Mouse (Mus musculus) layer of hippocampus, adult 2 months (tissue): ENCODE results near the gene Abcd4. TPM values are rescaled to one million over a fixed set of nuclear protein-coding genes. Genes with fewer than 3 reads are reported as not detected.

Source experiments
- DNase-seq, 2 experiments: peaks; one replicate each; pipeline ENCODE4 v3.0.0; 2022; ENCODE audit warnings: low spot score in 2 of 2
- H3K27ac ChIP-seq: fragments of 200-600 bp; 2 replicates; pipeline ENCODE4 v1.8.1; 2022
- H3K4me3 ChIP-seq: fragments of 200-600 bp; 2 replicates; pipeline ENCODE4 v1.8.1; 2022; ENCODE audit warnings: mild to moderate bottlenecking
- CTCF ChIP-seq: fragments of 200-600 bp; conservative IDR thresholded peaks from 2 replicates; pipeline ENCODE4 v1.8.1; 2022; ENCODE audit warnings: antibody characterized with exemption, mild to moderate bottlenecking, moderate library complexity
- long read RNA-seq, 2 experiments: library from polyadenylated mRNA; stranded (forward); transcript quantifications; one replicate each; pipeline ENCODE4 v2.0.0; 2021; ENCODE audit warnings: borderline mapping rate in 2 of 2
- total RNA-seq, 2 experiments: library from RNA; stranded (reverse); gene quantifications; 2 replicates each; pipeline ENCODE4 v1.2.3; 2021

The Abcd4 gene
- total RNA-seq: 10 to 100 TPM; 15.6 to 17.6 TPM
- long read RNA-seq, experiment 1, partial matches to known transcripts: 0 of 8 reads
- long read RNA-seq, experiment 1, other reads (novel, unspliced or antisense): 5 of 8 reads
- long read RNA-seq, experiment 2, partial matches to known transcripts: 2 of 10 reads
- long read RNA-seq, experiment 2, other reads (novel, unspliced or antisense): 6 of 10 reads

GRCm38 (mm10) chr12:84616977-84617630 is at the start of gene Abcd4:
Gene Abcd4 (minus strand): TSS chr12:84617413.
- peak; percentile 84 for TF ChIP-seq CTCF
- H3K4me3 ChIP-seq: peak within 1 kb of the TSS; percentile 97
- DNase-seq: peak; percentile 88 to 95
- H3K27ac ChIP-seq: peak within 1 kb of the TSS; percentile 88

DNA sequence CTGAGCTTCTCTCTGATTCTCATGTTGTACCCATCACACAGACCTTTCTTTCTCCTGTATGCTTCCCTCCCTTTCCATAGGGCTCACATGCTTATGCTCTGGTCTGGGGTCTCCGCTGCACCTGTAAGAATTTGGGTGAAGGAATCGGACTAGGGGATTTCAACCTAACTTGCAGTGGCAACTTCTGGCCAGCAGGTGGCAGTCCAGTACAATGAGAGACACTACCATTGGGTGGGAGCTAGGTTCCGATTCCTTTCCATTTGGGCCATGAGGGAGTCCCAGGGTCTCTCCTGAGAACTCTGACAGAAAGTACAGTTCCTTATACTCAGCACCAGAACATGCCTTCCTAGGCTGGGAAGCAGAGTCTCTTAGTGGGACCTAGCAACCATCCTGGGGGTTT is 36.7 kb upstream of the Abcd4 start:
- Histone ChIP-seq H3K27ac (no peak overlapping the region), H3K4me3 (no peak overlapping the region)
- TF ChIP-seq CTCF: peak; percentile 99
- DNase-seq: peak; percentile 22 to 79

DNA sequence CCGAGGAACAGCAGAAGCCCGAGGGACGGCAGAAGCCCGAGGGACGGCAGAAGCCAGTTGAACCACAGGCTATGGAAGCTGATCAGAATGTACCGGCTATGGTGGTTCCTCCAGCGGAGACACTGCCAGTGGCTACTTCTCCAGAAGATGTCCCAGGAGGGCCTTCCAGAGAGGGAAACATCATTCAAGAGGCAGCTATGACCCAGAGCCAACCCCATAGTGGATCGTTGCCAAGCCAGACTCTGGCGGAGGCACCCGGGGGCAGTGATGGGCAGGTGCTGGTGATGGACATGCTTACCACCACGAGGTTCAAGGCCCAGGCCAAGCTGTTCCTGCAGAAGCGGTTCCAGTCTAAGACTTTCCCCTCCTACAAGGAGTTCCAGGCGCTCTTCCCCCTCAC is 33.0 kb upstream of the Abcd4 start:
- no peak for DNase-seq
- TF ChIP-seq CTCF: no peak
- Histone ChIP-seq H3K27ac (no peak overlapping the region), H3K4me3 (no peak overlapping the region)

- DNase-seq: no peak
- no peak for TF ChIP-seq CTCF
- H3K27ac ChIP-seq: no peak within 1 kb of the TSS
- no peak within 1 kb of the TSS for H3K4me3 ChIP-seq
These were observed 23.4 kb upstream of the Abcd4 start, which contains the start of gene Vrtn for GRCm38 (mm10) chr12:84640654-84641053. Gene Vrtn (plus strand): TSS chr12:84641019.

DNA sequence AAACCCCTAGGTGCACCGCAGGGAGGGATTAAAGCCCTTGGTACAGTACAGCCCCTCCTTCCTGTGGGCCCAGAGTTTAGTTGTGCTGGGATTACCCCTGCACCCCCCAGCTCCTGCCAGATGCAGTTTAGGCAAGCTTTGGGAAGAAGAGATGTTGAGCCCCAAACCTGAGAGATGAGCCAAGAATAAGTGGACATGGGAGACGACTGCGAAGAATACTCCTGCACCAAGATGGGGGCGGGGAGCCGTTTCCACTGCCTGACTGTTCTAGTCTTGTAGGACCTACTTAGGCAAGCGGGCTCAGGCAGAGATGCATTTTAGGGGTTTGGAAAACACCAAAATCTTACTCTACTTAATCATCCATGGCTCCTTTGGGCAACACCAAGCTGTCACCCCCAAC is 23.0 kb upstream of the Abcd4 start:
- TF ChIP-seq CTCF: no peak
- Histone ChIP-seq H3K4me3 (no peak overlapping the region), H3K27ac (no peak overlapping the region)
- no peak for DNase-seq

DNA sequence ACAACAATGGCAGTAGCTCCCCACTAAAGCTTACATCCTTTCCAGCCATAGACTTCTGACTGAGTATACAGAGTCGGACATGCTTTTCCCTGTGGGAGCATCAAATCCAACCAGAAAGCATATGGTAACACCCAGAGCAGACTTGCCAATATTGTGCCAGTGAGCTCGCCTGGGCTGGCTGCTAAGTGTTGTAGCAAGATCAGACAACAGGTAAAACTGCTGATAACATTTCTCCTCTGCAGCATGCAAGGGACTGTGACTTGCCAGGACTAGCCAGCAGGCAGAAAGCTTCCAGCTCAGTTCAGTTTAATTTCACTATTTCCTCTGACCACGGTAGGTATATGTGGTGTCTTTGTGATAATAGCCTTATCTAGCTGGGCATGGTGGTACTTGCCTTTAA is 14.7 kb upstream of the Abcd4 start:
- TF ChIP-seq CTCF: no peak

DNA sequence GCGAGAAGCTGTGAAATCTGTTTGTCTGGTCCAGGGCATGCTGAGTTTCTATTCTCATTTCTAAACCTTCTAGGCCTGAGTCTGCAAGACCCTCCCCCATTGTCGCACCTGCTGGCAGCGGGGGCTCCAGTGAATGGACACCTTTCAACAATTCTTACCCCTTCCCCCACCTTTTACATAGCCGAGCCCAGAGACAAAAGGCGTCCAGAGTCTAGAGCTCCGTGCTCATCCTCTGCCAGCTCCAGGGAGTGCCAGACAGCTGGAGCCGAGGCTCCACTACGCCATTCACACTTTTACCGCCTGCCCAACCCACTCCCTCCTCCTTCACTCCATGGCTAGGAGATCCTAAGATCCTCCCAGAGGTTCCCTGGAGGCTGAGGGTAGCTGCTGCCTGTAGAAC is 7.9 kb upstream of the Abcd4 start:
- H3K27ac ChIP-seq: no peak overlapping the region
- DNase-seq: no peak
- H3K4me3 ChIP-seq: no peak overlapping the region
- no peak for TF ChIP-seq CTCF

More for the DNA sequence above, 14.7 kb upstream of the Abcd4 start:
- Histone ChIP-seq H3K4me3 (no peak overlapping the region), H3K27ac (no peak overlapping the region)
- DNase-seq: no peak

DNA sequence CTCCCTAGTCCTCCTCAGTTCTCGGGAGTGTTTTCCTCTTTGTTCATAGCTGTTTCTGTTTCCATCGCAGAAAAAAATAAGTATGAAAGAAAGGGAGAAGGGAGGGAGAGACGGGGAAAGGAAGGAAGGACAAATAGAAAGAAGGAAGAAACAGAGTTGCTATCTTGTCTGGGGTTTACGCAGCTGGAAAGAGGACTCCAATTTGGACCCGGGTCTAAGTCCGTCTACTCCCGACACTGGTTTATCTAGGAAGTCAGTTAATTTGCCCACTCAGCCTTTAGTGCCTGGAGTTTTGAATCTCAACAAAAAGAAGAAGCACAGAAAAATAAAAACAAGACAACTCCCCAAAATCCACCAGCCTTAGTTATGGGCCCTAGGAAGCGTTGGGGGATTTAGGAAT is 7.4 kb upstream of the Abcd4 start:
- no peak for TF ChIP-seq CTCF
- DNase-seq: no peak
- Histone ChIP-seq H3K4me3 (no peak overlapping the region), H3K27ac (no peak overlapping the region)

GRCm38 (mm10) chr12:84620975-84621374 is 3.8 kb upstream of the Abcd4 start:
- peak; percentile 81 for TF ChIP-seq CTCF
- Histone ChIP-seq H3K27ac (no peak overlapping the region), H3K4me3 (no peak overlapping the region)
- DNase-seq: no peak

DNA sequence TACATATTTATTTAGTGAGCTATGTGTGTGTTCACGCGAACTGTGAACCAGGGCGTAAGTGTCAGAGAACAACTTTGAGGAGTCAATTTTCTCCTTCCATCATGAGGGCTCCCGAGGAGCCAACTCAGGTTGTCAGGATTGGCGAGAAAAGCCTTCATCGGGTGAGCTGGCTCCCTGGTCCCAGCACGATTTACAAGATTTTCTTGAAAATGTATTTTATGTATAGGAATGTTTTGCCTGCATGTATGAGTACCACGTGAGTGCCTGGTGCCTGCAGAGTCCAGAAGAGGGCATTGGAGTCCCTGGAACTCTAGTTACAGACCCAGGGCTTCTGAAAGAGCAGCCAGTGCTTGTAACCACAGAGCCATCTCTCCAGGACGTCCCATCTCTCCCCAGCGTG is 450 bp upstream of the Abcd4 start:
- Histone ChIP-seq H3K27ac (peak overlapping the region; percentile 69), H3K4me3 (peak overlapping the region; percentile 97)
- DNase-seq: no peak
- peak; percentile 1 for TF ChIP-seq CTCF

DNA sequence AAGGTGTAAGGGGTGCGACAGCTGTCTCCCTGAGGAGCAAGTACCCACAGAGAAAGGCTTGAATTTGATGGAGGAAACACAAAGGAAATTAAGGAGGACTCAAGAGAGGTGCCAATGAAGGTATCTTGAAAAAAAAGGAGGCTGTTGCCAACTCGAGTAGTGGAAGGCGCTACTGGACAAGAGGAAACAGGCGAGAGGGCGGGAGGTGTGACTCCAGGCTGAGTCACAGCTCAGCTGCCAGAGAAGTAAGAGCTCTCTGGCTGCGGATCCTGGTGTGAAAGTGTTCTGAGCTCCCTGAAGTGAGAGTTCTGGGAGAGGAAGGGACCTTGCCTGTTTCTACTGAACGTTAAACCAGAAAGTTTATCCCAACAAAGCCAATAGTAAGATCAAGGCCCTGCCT is 2.7 kb downstream of the Abcd4 start:
- Histone ChIP-seq H3K27ac (no peak overlapping the region), H3K4me3 (no peak overlapping the region)
- no peak for DNase-seq
- TF ChIP-seq CTCF: no peak

- no peak overlapping the region for H3K4me3 ChIP-seq
- no peak for DNase-seq
- no peak for TF ChIP-seq CTCF
- no peak overlapping the region for H3K27ac ChIP-seq
These were observed 3.2 kb downstream of the Abcd4 start for GRCm38 (mm10) chr12:84614001-84614400.

DNA sequence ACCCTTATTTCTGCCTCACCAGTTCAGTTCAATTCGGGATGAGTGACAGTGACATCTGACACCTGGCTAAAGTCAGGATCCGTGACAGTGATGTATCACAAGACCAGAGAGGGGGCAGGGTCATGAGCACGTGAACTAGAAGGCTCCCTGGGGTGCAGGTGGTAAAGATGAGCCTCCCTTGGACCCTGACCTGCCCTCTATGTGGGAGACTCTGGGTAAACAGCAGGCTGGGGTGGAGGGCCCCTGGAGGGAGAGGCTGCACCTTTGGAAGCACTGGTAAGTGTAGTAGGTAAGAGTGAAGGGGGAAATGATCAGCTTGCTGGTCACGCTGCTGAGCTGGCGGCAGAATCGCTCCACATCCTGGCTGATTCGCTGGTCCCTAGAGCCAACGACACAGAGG is 4.7 kb downstream of the Abcd4 start:
- TF ChIP-seq CTCF: no peak
- DNase-seq: no peak
- Histone ChIP-seq H3K27ac (no peak overlapping the region), H3K4me3 (no peak overlapping the region)

DNA sequence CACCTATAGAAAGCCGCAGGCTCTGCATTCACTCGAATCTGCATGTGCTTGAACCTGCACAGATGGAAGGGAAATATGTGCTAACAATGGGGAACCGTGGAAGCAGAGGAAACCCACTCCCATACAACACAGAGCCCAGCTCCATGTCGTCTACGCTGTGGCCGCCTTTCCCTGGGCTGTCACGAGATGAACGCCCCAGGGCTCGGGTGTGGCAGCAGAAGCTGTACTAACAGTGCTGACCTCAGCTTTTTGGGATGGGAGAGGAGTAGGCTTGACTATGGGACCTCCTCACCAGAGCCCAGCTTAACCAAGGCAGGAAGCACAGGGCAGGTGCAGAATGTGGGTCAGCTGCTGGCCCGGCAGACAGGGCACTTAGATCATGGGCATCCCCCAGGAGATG is 5.5 kb downstream of the Abcd4 start:
- Histone ChIP-seq H3K4me3 (no peak overlapping the region), H3K27ac (no peak overlapping the region)
- TF ChIP-seq CTCF: no peak
- no peak for DNase-seq
